Mouse (Mus musculus): ENCODE results near the gene Nans. TPM values are rescaled to one million over a fixed set of nuclear protein-coding genes. Genes with fewer than 3 reads are reported as not detected.

Gene Nans
- polyA plus RNA-seq, 1 experiment from 2014 or later, result 62.2 TPM

- WGBS, result 84% methylated on average over 5 of the region's 5 CpGs
These were observed 1.7 kb upstream of the Nans start for GRCm38 (mm10) chr4:46487348-46487747.

GRCm38 (mm10) chr4:46493071-46493470 lies 4.0 kb downstream of the Nans start:
- no peaks in the 10 kb centered on the region for H3K27me3 ChIP-seq (replicated peaks)
- no peak overlapping the region for H3K9ac ChIP-seq
- no peak overlapping the region for H3K4me3 ChIP-seq
- H3K27ac ChIP-seq (ENCODE audit: poor library complexity, severe bottlenecking), result no peak overlapping the region
- peaks cover 6% of the 10 kb centered on the region for H3K4me1 ChIP-seq (replicated peaks)
- 90% methylated on average over 6 of the region's 6 CpGs for WGBS
- H3K4me2 ChIP-seq, result no peak overlapping the region
- ATAC-seq (ENCODE audit: insufficient number of reproducible peaks, low FRiP score), result no peak
- peaks cover 51% of the 10 kb centered on the region for H3K36me3 ChIP-seq
- no peaks in the 10 kb centered on the region for H3K9me3 ChIP-seq (replicated peaks)

More at GRCm38 (mm10) chr4:46487348-46487747, 1.7 kb upstream of the Nans start:
- H3K27ac ChIP-seq (ENCODE audit: poor library complexity, severe bottlenecking), result no peak overlapping the region
- no peak overlapping the region for H3K9ac ChIP-seq
- H3K36me3 ChIP-seq, result peaks cover 8% of the 10 kb centered on the region; the same call in 1 of the 2 replicates
- H3K27me3 ChIP-seq (replicated peaks), result no peaks in the 10 kb centered on the region
- H3K4me1 ChIP-seq (replicated peaks), result peaks cover 18% of the 10 kb centered on the region
- H3K9me3 ChIP-seq (replicated peaks), result no peaks in the 10 kb centered on the region
- ATAC-seq (ENCODE audit: insufficient number of reproducible peaks, low FRiP score), result no peak
- no peak overlapping the region for H3K4me3 ChIP-seq
- no peak overlapping the region for H3K4me2 ChIP-seq

- no peak for ATAC-seq (ENCODE audit: insufficient number of reproducible peaks, low FRiP score)
- H3K4me2 ChIP-seq, result no peak overlapping the region
- H3K36me3 ChIP-seq, result peaks cover 66% of the 10 kb centered on the region
- H3K4me3 ChIP-seq, result no peak overlapping the region
- 86% methylated on average over 12 of the region's 12 CpGs for WGBS
- H3K9ac ChIP-seq, result no peak overlapping the region
- no peak overlapping the region for H3K27ac ChIP-seq (ENCODE audit: poor library complexity, severe bottlenecking)
- H3K9me3 ChIP-seq (replicated peaks), result no peaks in the 10 kb centered on the region
- peaks cover under 1% of the 10 kb centered on the region; the same call in 1 of the 2 replicates for H3K4me1 ChIP-seq (replicated peaks)
- no peaks in the 10 kb centered on the region for H3K27me3 ChIP-seq (replicated peaks)
These were observed 6.5 kb downstream of the Nans start for GRCm38 (mm10) chr4:46495543-46495942.

GRCm38 (mm10) chr4:46497286-46497892 lies 8.3 kb downstream of the Nans start:
- WGBS, result 45% methylated on average over 4 of the region's 4 CpGs
- H3K9me3 ChIP-seq (replicated peaks), result no peaks in the 10 kb centered on the region
- no peaks in the 10 kb centered on the region for H3K4me1 ChIP-seq (replicated peaks)
- H3K27me3 ChIP-seq (replicated peaks), result no peaks in the 10 kb centered on the region
- H3K36me3 ChIP-seq, result peaks cover 76% of the 10 kb centered on the region
- ATAC-seq (ENCODE audit: insufficient number of reproducible peaks, low FRiP score), result no peak
- H3K4me2 ChIP-seq, result no peak overlapping the region
- no peak overlapping the region for H3K9ac ChIP-seq
- H3K4me3 ChIP-seq, result no peak overlapping the region
- no peak overlapping the region for H3K27ac ChIP-seq (ENCODE audit: poor library complexity, severe bottlenecking)

GRCm38 (mm10) chr4:46498511-46498910 lies 9.5 kb downstream of the Nans start:
- Histone ChIP-seq H3K36me3 (peaks cover 76% of the 10 kb centered on the region), H3K27me3 (replicated peaks) (no peaks in the 10 kb centered on the region), H3K9me3 (replicated peaks) (no peaks in the 10 kb centered on the region), H3K27ac (ENCODE audit: poor library complexity, severe bottlenecking) (no peak overlapping the region), H3K4me3 (no peak overlapping the region), H3K4me2 (no peak overlapping the region), H3K4me1 (replicated peaks) (no peaks in the 10 kb centered on the region), H3K9ac (no peak overlapping the region)
- 70% methylated on average over 3 of the region's 3 CpGs for WGBS
- ATAC-seq (ENCODE audit: insufficient number of reproducible peaks, low FRiP score), result no peak

- Histone ChIP-seq H3K27ac (ENCODE audit: poor library complexity, severe bottlenecking) (no peak overlapping the region), H3K9ac (no peak overlapping the region), H3K27me3 (replicated peaks) (no peaks in the 10 kb centered on the region), H3K4me3 (no peak overlapping the region), H3K36me3 (peaks cover 76% of the 10 kb centered on the region), H3K9me3 (replicated peaks) (no peaks in the 10 kb centered on the region), H3K4me1 (replicated peaks) (no peaks in the 10 kb centered on the region), H3K4me2 (no peak overlapping the region)
- ATAC-seq (ENCODE audit: insufficient number of reproducible peaks, low FRiP score), result no peak
- WGBS, result 15% methylated on average over 4 of the region's 4 CpGs
These were observed 9.9 kb downstream of the Nans start for GRCm38 (mm10) chr4:46498976-46499375.

GRCm38 (mm10) chr4:46502606-46503502 lies 13.8 kb downstream of the Nans start:
- peaks cover 55% of the 10 kb centered on the region for H3K36me3 ChIP-seq

GRCm38 (mm10) chr4:46503881-46504280 lies 14.8 kb downstream of the Nans start:
- peaks cover 7% of the 10 kb centered on the region; the same call in 1 of the 2 replicates for H3K27me3 ChIP-seq (replicated peaks)
- 67% methylated on average over 3 of the region's 3 CpGs for WGBS
- peaks cover 55% of the 10 kb centered on the region for H3K36me3 ChIP-seq

More at GRCm38 (mm10) chr4:46502606-46503502, 13.8 kb downstream of the Nans start:
- no peak overlapping the region for H3K4me3 ChIP-seq
- no peak for ATAC-seq (ENCODE audit: insufficient number of reproducible peaks, low FRiP score)
- no peak overlapping the region for H3K4me2 ChIP-seq
- peaks cover 7% of the 10 kb centered on the region; the same call in 1 of the 2 replicates for H3K4me1 ChIP-seq (replicated peaks)
- peaks cover 7% of the 10 kb centered on the region; the same call in 1 of the 2 replicates for H3K27me3 ChIP-seq (replicated peaks)
- no peaks in the 10 kb centered on the region for H3K9me3 ChIP-seq (replicated peaks)
- H3K27ac ChIP-seq (ENCODE audit: poor library complexity, severe bottlenecking), result no peak overlapping the region
- no peak overlapping the region for H3K9ac ChIP-seq
- WGBS, result 77% methylated on average over 16 of the region's 16 CpGs

GRCm38 (mm10) chr4:46505361-46506057 lies 16.5 kb downstream of the Nans start:
- no peak overlapping the region for H3K9ac ChIP-seq
- ATAC-seq (ENCODE audit: insufficient number of reproducible peaks, low FRiP score), result no peak
- no peak overlapping the region for H3K4me2 ChIP-seq
- H3K27me3 ChIP-seq (replicated peaks), result peaks cover 7% of the 10 kb centered on the region; the same call in 1 of the 2 replicates
- H3K27ac ChIP-seq (ENCODE audit: poor library complexity, severe bottlenecking), result no peak overlapping the region
- H3K4me3 ChIP-seq, result no peak overlapping the region
- H3K36me3 ChIP-seq, result peaks cover 40% of the 10 kb centered on the region
- H3K9me3 ChIP-seq (replicated peaks), result peaks cover under 1% of the 10 kb centered on the region; the same call in 1 of the 2 replicates
- 67% methylated on average over 8 of the region's 8 CpGs for WGBS
- H3K4me1 ChIP-seq (replicated peaks), result peaks cover 7% of the 10 kb centered on the region; the same call in 1 of the 2 replicates

More at GRCm38 (mm10) chr4:46503881-46504280, 14.8 kb downstream of the Nans start:
- H3K4me2 ChIP-seq, result no peak overlapping the region
- H3K4me3 ChIP-seq, result no peak overlapping the region
- peaks cover 7% of the 10 kb centered on the region; the same call in 1 of the 2 replicates for H3K4me1 ChIP-seq (replicated peaks)
- no peak overlapping the region for H3K27ac ChIP-seq (ENCODE audit: poor library complexity, severe bottlenecking)
- no peaks in the 10 kb centered on the region for H3K9me3 ChIP-seq (replicated peaks)
- no peak overlapping the region for H3K9ac ChIP-seq
- no peak for ATAC-seq (ENCODE audit: insufficient number of reproducible peaks, low FRiP score)

GRCm38 (mm10) chr4:46506801-46507610 lies 18.0 kb downstream of the Nans start:
- Histone ChIP-seq H3K27ac (ENCODE audit: poor library complexity, severe bottlenecking) (no peak overlapping the region), H3K4me2 (peak overlapping the region; percentile 97), H3K4me1 (replicated peaks) (peaks cover 7% of the 10 kb centered on the region; the same call in 1 of the 2 replicates), H3K36me3 (peaks cover 26% of the 10 kb centered on the region), H3K9ac (peak overlapping the region; percentile 76), H3K27me3 (replicated peaks) (peaks cover 7% of the 10 kb centered on the region; the same call in 1 of the 2 replicates), H3K4me3 (peak overlapping the region; percentile 69), H3K9me3 (replicated peaks) (peaks cover 4% of the 10 kb centered on the region)
- WGBS, result under 1% methylated on average over 94 of the region's 94 CpGs
- ATAC-seq (ENCODE audit: insufficient number of reproducible peaks, low FRiP score), result peak; percentile 97
